Mouse (Mus musculus): ENCODE results near the gene Rpl9. TPM values are rescaled to one million over a fixed set of nuclear protein-coding genes. Genes with fewer than 3 reads are reported as not detected.

Gene Rpl9
- polyA plus RNA-seq, 1 experiment from 2014 or later, result 626 TPM

- H3K4me1 ChIP-seq (replicated peaks; ENCODE audit: control insufficient read depth, insufficient read depth, low read length), result no peaks in the 10 kb centered on the region
- H3K27ac ChIP-seq (ENCODE audit: low read length), result no peak overlapping the region
- 95% methylated on average over 6 of the region's 6 CpGs for WGBS
- no peak for ATAC-seq
- no peak overlapping the region for H3K4me3 ChIP-seq (replicated peaks; ENCODE audit: low read length)
- no peak overlapping the region for H3K9ac ChIP-seq (replicated peaks; ENCODE audit: low read depth, low read length)
- peaks cover 31% of the 10 kb centered on the region for H3K36me3 ChIP-seq (ENCODE audit: control insufficient read depth, insufficient read depth)
- H3K27me3 ChIP-seq (replicated peaks; ENCODE audit: control insufficient read depth, insufficient read depth, low read length), result no peaks in the 10 kb centered on the region
- H3K9me3 ChIP-seq (ENCODE audit: control insufficient read depth, low read length), result no peaks in the 10 kb centered on the region
- no peak overlapping the region for H3K4me2 ChIP-seq (ENCODE audit: low read length)
These were observed 33.0 kb upstream of the Rpl9 start for GRCm38 (mm10) chr5:65424215-65424614.

GRCm38 (mm10) chr5:65422803-65423202 lies 31.6 kb upstream of the Rpl9 start:
- Histone ChIP-seq H3K36me3 (ENCODE audit: control insufficient read depth, insufficient read depth) (peaks cover 36% of the 10 kb centered on the region), H3K9me3 (ENCODE audit: control insufficient read depth, low read length) (no peaks in the 10 kb centered on the region), H3K4me3 (replicated peaks; ENCODE audit: low read length) (no peak overlapping the region), H3K27me3 (replicated peaks; ENCODE audit: control insufficient read depth, insufficient read depth, low read length) (no peaks in the 10 kb centered on the region), H3K4me1 (replicated peaks; ENCODE audit: control insufficient read depth, insufficient read depth, low read length) (no peaks in the 10 kb centered on the region), H3K4me2 (ENCODE audit: low read length) (no peak overlapping the region), H3K9ac (replicated peaks; ENCODE audit: low read depth, low read length) (no peak overlapping the region), H3K27ac (ENCODE audit: low read length) (no peak overlapping the region)
- WGBS, result 94% methylated on average over 8 of the region's 8 CpGs
- no peak for ATAC-seq

DNA sequence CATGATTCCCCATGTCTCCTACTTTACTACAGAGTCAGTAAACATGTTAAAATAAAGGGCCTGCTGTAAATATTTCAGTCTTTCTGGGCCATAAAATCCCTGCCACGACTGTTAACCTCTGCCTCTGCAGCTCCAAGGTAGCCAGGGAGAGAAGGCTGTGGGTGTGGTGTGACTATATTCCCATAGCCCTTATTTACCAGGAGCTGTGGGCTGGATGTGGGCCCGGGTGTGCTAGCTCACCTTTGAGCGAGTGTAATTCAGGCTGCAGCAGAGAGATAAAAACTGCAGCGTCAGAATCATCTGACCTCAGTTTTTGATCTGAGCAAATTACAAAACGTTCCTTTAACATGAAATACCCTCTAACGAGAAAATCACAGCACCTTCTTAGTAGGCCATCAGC lies 29.6 kb upstream of the Rpl9 start:
- Histone ChIP-seq H3K4me1 (replicated peaks; ENCODE audit: control insufficient read depth, insufficient read depth, low read length) (no peaks in the 10 kb centered on the region; the same call in 1 of the 2 replicates), H3K4me3 (replicated peaks; ENCODE audit: low read length) (no peak overlapping the region), H3K27ac (ENCODE audit: low read length) (no peak overlapping the region), H3K9ac (replicated peaks; ENCODE audit: low read depth, low read length) (no peak overlapping the region), H3K27me3 (replicated peaks; ENCODE audit: control insufficient read depth, insufficient read depth, low read length) (no peaks in the 10 kb centered on the region), H3K9me3 (ENCODE audit: control insufficient read depth, low read length) (no peaks in the 10 kb centered on the region), H3K36me3 (ENCODE audit: control insufficient read depth, insufficient read depth) (peaks cover 36% of the 10 kb centered on the region), H3K4me2 (ENCODE audit: low read length) (no peak overlapping the region)
- no peak for ATAC-seq
- WGBS, result 75% methylated on average over 6 of the region's 6 CpGs

DNA sequence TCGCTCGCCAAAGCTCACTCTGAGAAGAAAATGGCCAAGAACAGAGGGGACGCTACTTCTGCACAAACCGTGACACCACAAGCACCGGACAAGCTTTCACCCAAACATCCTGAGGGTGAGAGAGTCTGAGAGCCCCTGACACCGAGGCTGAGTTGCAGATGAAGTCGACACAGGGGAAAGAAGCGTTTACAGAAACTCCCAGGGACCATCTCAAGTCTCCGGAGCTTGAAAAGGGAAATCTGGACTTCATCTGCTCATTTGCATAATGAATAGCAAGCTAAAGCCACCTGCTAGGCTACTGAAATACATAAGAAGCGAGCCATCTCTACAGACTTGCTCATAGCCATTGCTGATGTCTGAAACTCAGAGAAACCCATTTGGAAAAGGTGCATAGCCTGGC lies 27.9 kb upstream of the Rpl9 start:
- no peak for ATAC-seq
- H3K36me3 ChIP-seq (ENCODE audit: control insufficient read depth, insufficient read depth), result peaks cover 38% of the 10 kb centered on the region

GRCm38 (mm10) chr5:65415653-65416458 lies 24.6 kb upstream of the Rpl9 start:
- H3K4me2 ChIP-seq (ENCODE audit: low read length), result no peak overlapping the region
- no peaks in the 10 kb centered on the region for H3K27me3 ChIP-seq (replicated peaks; ENCODE audit: control insufficient read depth, insufficient read depth, low read length)
- no peak overlapping the region for H3K9ac ChIP-seq (replicated peaks; ENCODE audit: low read depth, low read length)
- H3K9me3 ChIP-seq (ENCODE audit: control insufficient read depth, low read length), result no peaks in the 10 kb centered on the region
- peaks cover 23% of the 10 kb centered on the region for H3K36me3 ChIP-seq (ENCODE audit: control insufficient read depth, insufficient read depth)
- H3K4me3 ChIP-seq (replicated peaks; ENCODE audit: low read length), result no peak overlapping the region
- H3K4me1 ChIP-seq (replicated peaks; ENCODE audit: control insufficient read depth, insufficient read depth, low read length), result no peaks in the 10 kb centered on the region; the same call in 1 of the 2 replicates
- H3K27ac ChIP-seq (ENCODE audit: low read length), result no peak overlapping the region
- ATAC-seq, result peak; percentile 55; the same call in 1 of the 2 replicates
- 18% methylated on average over 26 of the region's 26 CpGs for WGBS

More for the DNA sequence above, 27.9 kb upstream of the Rpl9 start:
- H3K9ac ChIP-seq (replicated peaks; ENCODE audit: low read depth, low read length), result no peak overlapping the region
- H3K4me3 ChIP-seq (replicated peaks; ENCODE audit: low read length), result no peak overlapping the region
- H3K27me3 ChIP-seq (replicated peaks; ENCODE audit: control insufficient read depth, insufficient read depth, low read length), result no peaks in the 10 kb centered on the region
- 58% methylated on average over 10 of the region's 10 CpGs for WGBS
- H3K4me1 ChIP-seq (replicated peaks; ENCODE audit: control insufficient read depth, insufficient read depth, low read length), result no peaks in the 10 kb centered on the region; the same call in 1 of the 2 replicates
- H3K27ac ChIP-seq (ENCODE audit: low read length), result no peak overlapping the region
- no peak overlapping the region for H3K4me2 ChIP-seq (ENCODE audit: low read length)
- no peaks in the 10 kb centered on the region for H3K9me3 ChIP-seq (ENCODE audit: control insufficient read depth, low read length)

DNA sequence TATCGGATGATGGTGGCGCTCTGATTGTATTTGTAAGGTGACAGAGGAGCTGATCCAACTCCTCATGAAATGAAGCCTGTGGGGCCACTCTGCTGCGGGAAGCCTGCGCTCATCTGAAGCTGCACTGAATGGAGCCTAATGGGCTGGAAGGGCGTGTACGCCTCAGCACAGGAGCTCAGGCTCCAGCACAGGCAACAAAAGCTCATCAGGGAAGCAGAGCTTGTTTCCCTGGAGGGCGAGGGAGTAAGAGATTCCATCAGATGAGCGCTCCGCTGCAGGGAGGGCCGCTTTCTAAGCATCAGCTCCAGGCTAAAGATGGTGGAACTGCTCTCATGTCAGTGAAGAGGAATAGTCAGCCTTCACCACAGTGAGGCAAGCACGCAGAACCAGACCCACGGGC lies 16.7 kb upstream of the Rpl9 start:
- Histone ChIP-seq H3K9ac (replicated peaks; ENCODE audit: low read depth, low read length) (no peak overlapping the region), H3K36me3 (ENCODE audit: control insufficient read depth, insufficient read depth) (peaks cover 29% of the 10 kb centered on the region), H3K27ac (ENCODE audit: low read length) (no peak overlapping the region), H3K4me1 (replicated peaks; ENCODE audit: control insufficient read depth, insufficient read depth, low read length) (no peaks in the 10 kb centered on the region), H3K27me3 (replicated peaks; ENCODE audit: control insufficient read depth, insufficient read depth, low read length) (no peaks in the 10 kb centered on the region), H3K4me3 (replicated peaks; ENCODE audit: low read length) (no peak overlapping the region), H3K9me3 (ENCODE audit: control insufficient read depth, low read length) (no peaks in the 10 kb centered on the region), H3K4me2 (ENCODE audit: low read length) (no peak overlapping the region)
- WGBS, result 13% methylated on average over 12 of the region's 12 CpGs
- no peak for ATAC-seq

DNA sequence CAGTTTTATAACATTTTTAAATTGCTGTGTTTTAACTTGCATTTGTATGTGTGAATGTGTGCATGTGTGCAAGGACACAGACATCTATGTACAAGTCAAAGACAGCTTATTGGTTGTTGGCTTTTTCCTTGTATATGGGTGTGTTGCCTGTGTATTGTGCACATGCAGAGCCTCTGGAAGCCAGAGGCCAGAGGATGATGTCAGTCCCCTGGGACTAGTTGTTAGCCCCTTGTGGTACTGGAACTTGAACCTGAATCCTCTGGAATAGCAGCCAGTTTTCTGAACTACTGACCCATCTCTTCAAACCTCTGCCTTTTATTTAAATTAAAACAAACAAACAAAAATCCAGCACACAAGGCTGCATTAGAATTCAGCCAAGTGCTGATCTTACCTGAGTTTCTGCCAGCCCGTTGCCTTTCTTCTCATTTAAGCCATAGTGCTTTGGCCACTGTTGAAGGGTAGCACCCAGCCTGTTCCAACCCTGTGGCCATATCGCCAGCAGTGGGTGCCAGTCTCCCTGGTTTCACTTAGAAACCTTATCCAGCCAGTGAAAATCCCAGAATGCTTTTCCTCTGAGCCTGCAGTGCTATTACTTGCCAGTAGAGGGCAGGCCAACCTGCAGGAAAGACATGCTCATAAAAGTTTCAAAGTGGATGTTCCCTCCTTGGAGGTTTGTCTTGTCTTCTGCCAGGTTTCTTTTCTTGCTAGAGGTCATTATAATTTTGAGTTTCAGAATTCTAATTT lies 10.2 kb upstream of the Rpl9 start:
- peaks cover 35% of the 10 kb centered on the region for H3K36me3 ChIP-seq (ENCODE audit: control insufficient read depth, insufficient read depth)
- H3K27ac ChIP-seq (ENCODE audit: low read length), result no peak overlapping the region
- H3K4me3 ChIP-seq (replicated peaks; ENCODE audit: low read length), result no peak overlapping the region
- no peaks in the 10 kb centered on the region for H3K4me1 ChIP-seq (replicated peaks; ENCODE audit: control insufficient read depth, insufficient read depth, low read length)
- H3K4me2 ChIP-seq (ENCODE audit: low read length), result no peak overlapping the region
- WGBS, result 24% methylated on average over 2 of the region's 2 CpGs
- H3K9ac ChIP-seq (replicated peaks; ENCODE audit: low read depth, low read length), result no peak overlapping the region
- H3K27me3 ChIP-seq (replicated peaks; ENCODE audit: control insufficient read depth, insufficient read depth, low read length), result no peaks in the 10 kb centered on the region
- ATAC-seq, result peak; percentile 69; the same call in 1 of the 2 replicates
- no peaks in the 10 kb centered on the region for H3K9me3 ChIP-seq (ENCODE audit: control insufficient read depth, low read length)

DNA sequence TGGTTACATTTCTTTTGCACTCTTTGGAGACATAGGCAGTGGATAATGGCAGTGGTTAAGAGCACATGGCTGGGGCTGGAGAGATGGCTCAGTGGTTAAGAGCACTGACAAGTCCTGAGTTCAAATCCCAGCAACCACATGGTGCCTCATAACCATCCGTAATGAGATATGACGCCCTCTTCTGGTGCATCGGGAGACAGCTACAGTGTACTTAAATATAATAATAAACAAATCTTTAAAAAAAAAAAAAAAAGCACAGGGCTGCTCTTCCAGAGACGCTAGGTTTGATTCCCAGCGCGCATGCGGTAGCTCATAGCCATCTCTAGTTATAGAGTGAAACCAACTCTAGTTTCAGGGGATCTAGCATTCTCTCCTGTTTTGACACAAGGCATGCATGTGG lies 3.2 kb upstream of the Rpl9 start:
- ATAC-seq, result no peak
- no peak overlapping the region for H3K9ac ChIP-seq (replicated peaks; ENCODE audit: low read depth, low read length)
- peaks cover 11% of the 10 kb centered on the region for H3K36me3 ChIP-seq (ENCODE audit: control insufficient read depth, insufficient read depth)
- no peak overlapping the region for H3K27ac ChIP-seq (ENCODE audit: low read length)
- H3K27me3 ChIP-seq (replicated peaks; ENCODE audit: control insufficient read depth, insufficient read depth, low read length), result no peaks in the 10 kb centered on the region
- H3K4me1 ChIP-seq (replicated peaks; ENCODE audit: control insufficient read depth, insufficient read depth, low read length), result peaks cover 15% of the 10 kb centered on the region
- H3K9me3 ChIP-seq (ENCODE audit: control insufficient read depth, low read length), result no peaks in the 10 kb centered on the region
- H3K4me2 ChIP-seq (ENCODE audit: low read length), result no peak overlapping the region
- H3K4me3 ChIP-seq (replicated peaks; ENCODE audit: low read length), result no peak overlapping the region
- 91% methylated on average over 7 of the region's 7 CpGs for WGBS

- Histone ChIP-seq H3K4me3 (replicated peaks; ENCODE audit: low read length) (peak overlapping the region; percentile 57), H3K36me3 (ENCODE audit: control insufficient read depth, insufficient read depth) (peaks cover 20% of the 10 kb centered on the region; the same call in 1 of the 2 replicates), H3K4me2 (ENCODE audit: low read length) (peak overlapping the region; percentile 91), H3K9me3 (ENCODE audit: control insufficient read depth, low read length) (no peaks in the 10 kb centered on the region), H3K4me1 (replicated peaks; ENCODE audit: control insufficient read depth, insufficient read depth, low read length) (peaks cover 20% of the 10 kb centered on the region), H3K27ac (ENCODE audit: low read length) (peak overlapping the region; percentile 65; the same call in 1 of the 2 replicates), H3K9ac (replicated peaks; ENCODE audit: low read depth, low read length) (peak overlapping the region; percentile 75), H3K27me3 (replicated peaks; ENCODE audit: control insufficient read depth, insufficient read depth, low read length) (no peaks in the 10 kb centered on the region)
- peak; percentile 29 for ATAC-seq
- 2% methylated on average over 12 of the region's 12 CpGs for WGBS
These were observed 509 bp upstream of the Rpl9 start for GRCm38 (mm10) chr5:65391753-65392152.

All from forebrain, embryonic 16.5 days (tissue).